ENCODE assay signal across 18 mouse cellular contexts in genomic region chr5:66294106-66294625, GRCm38 (mm10). TPM values are rescaled to one million over a fixed set of nuclear protein-coding genes. Genes with fewer than 3 reads are reported as not detected.
DNase-seq lines count a peak whose midpoint lies in the region; ATAC-seq lines count a peak whose summit lies in the region.
"Had no signal": no experiment of that assay in that cellular context is flagged by ENCODE, and none has a peak within 500 bp of the region (broad histone marks: within the 10 kb centered on the region; RNA-seq: fewer than 3 reads in every experiment).

No protein-coding gene starts in this region.

- peak; percentile 38 for DNase-seq in adrenal gland, postnatal 14 days
- DNase-seq in adrenal gland, postnatal 10 days, result no peak
- peak; percentile 14 for DNase-seq in thymus, postnatal 14 days
- DNase-seq in thymus, postnatal 10 days (ENCODE audit: low spot score in 2 of 2), result no peak
- peak; percentile 84 for DNase-seq in 416B (ENCODE audit: low read depth)
- DNase-seq in CD4-positive helper T cell, adult 2 months (ENCODE audit: low read depth, low spot score), result peak; percentile 6
- DNase-seq in layer of hippocampus, adult 18-20 months (ENCODE audit: low spot score in 2 of 2), result no peak
- DNase-seq: B cell, adult 2 months; cerebellum, adult 11 months; cerebellum, adult 8-10 months; cerebellum, postnatal 14 days; gastrocnemius, postnatal 36 days; heart, adult 18-20 months; heart, postnatal 36 days had no signal

- ATAC-seq in monocyte, adult 5-6 weeks (replicated peaks; ENCODE audit: insufficient number of reproducible peaks, low FRiP score, low TSS enrichment, poor library complexity, severe bottlenecking), result no peak
- ATAC-seq: forebrain, embryonic 15.5 days; inflammation-experienced regulatory T-cells, adult 6 months had no signal

RNA-seq across cellular contexts. Expression of gene Nsun7, which starts 34.5 kb away (rescaled TPM):
- total RNA-seq in adrenal gland, postnatal 14 days (2021), result 0.48 and 1.2 TPM in 2 replicates
- under 1 TPM; 0.39 to 0.48 TPM for total RNA-seq in adrenal gland, postnatal 10 days (2021)
- not detected in 3 replicates for total RNA-seq in monocyte, adult 5-6 weeks (2017)
- total RNA-seq in layer of hippocampus, adult 18-20 months (2021), result 1 to 10 TPM; 9.2 to 9.5 TPM
- total RNA-seq: gastrocnemius, adult 8-10 months; gastrocnemius, postnatal 36 days; heart, adult 18-20 months had no signal

Comparison
In these comparisons a context has a peak if more than half of its experiments do, and no peak if none do; other contexts are left out.
1. DNase-seq: peak in adrenal gland, postnatal 14 days (single experiment), thymus, postnatal 14 days (single experiment), 416B (single experiment) and CD4-positive helper T cell, adult 2 months (single experiment); none in adrenal gland, postnatal 10 days (single experiment), thymus, postnatal 10 days (0 of 2) and layer of hippocampus, adult 18-20 months (0 of 2).